Mouse (Mus musculus): ENCODE data around the gene Bbs9. TPM values are rescaled to one million over a fixed set of nuclear protein-coding genes. Genes with fewer than 3 reads are reported as not detected.

The Bbs9 gene
- 7.1 and 11.2 TPM in 2 replicates for polyA plus RNA-seq (2015; fragmentation: Nextera tagmentation; extraction: Ambion mirVana)

DNA sequence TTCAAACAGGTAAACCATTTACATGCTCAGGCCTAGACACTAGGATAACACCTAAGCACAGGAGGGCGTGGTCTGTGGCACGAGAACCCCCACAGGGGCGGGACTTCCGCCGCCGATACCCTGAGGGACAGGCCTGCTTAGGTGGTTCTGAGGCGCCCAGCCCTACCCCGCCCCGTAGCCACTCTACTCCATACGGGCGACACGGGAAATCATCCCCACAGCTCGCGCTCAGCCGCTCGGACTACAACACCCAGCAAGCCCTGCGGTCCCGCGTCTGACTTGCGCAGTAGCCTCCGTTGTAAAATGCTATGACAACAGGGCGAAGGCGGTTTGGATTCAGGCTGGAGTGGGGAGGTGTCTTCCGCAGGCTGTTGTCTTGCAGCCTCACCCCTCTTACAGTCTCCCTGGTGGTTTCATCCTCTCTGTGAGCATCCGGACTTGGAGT lies at the start of gene Bbs9:
Bbs9 (plus strand) TSS at position 292 of the 445 bp plus-strand sequence.
- no peaks in the 10 kb centered on the region; the same call in 1 of the 2 replicates for H3K4me1 ChIP-seq (ENCODE audit: insufficient read depth, low read depth, low read length)
- ATAC-seq (peak; percentile 100), DNase-seq (ENCODE audit: low spot score) (peak; percentile 96)
- H3K27me3 ChIP-seq (replicated peaks; ENCODE audit: insufficient read depth, low read length): no peaks in the 10 kb centered on the region
- peak within 1 kb of the TSS; percentile 54 for H3K9ac ChIP-seq (replicated peaks; ENCODE audit: low read depth)
- no peaks in the 10 kb centered on the region for H3K36me3 ChIP-seq (ENCODE audit: insufficient read depth, low read length)
- TF ChIP-seq EP300 (IDR thresholded peaks at IDR 0.05) (no peak), CTCF (IDR thresholded peaks at IDR 0.05) (no peak)
- under 1% methylated on average over 25 of the region's 25 CpGs for WGBS
- H3K4me2 ChIP-seq (replicated peaks; ENCODE audit: low read depth, low read length): peak within 1 kb of the TSS; percentile 88
- H3K27ac ChIP-seq (ENCODE audit: low read length): peak within 1 kb of the TSS; percentile 75
- peak within 1 kb of the TSS; percentile 61 for H3K4me3 ChIP-seq (ENCODE audit: low read depth, low read length)
- no peaks in the 10 kb centered on the region for H3K9me3 ChIP-seq (ENCODE audit: low read length)

- ATAC-seq (no peak), DNase-seq (ENCODE audit: low spot score) (no peak)
- no peak overlapping the region for H3K27ac ChIP-seq (ENCODE audit: low read length)
- no peak overlapping the region for H3K4me2 ChIP-seq (replicated peaks; ENCODE audit: low read depth, low read length)
- no peaks in the 10 kb centered on the region for H3K9me3 ChIP-seq (ENCODE audit: low read length)
- TF ChIP-seq EP300 (IDR thresholded peaks at IDR 0.05) (no peak), CTCF (IDR thresholded peaks at IDR 0.05) (no peak)
- no peak overlapping the region for H3K4me3 ChIP-seq (ENCODE audit: low read depth, low read length)
- no peak overlapping the region for H3K9ac ChIP-seq (replicated peaks; ENCODE audit: low read depth)
- H3K36me3 ChIP-seq (ENCODE audit: insufficient read depth, low read length): no peaks in the 10 kb centered on the region
- no peaks in the 10 kb centered on the region for H3K27me3 ChIP-seq (replicated peaks; ENCODE audit: insufficient read depth, low read length)
- 59% methylated on average over 4 of the region's 4 CpGs for WGBS
- peaks cover 2% of the 10 kb centered on the region; the same call in 1 of the 2 replicates for H3K4me1 ChIP-seq (ENCODE audit: insufficient read depth, low read depth, low read length)
These were observed 47.4 kb upstream of the Bbs9 start for GRCm38 (mm10) chr9:22428028-22428665.

- Histone ChIP-seq H3K27me3 (replicated peaks; ENCODE audit: insufficient read depth, low read length) (no peaks in the 10 kb centered on the region), H3K4me3 (ENCODE audit: low read depth, low read length) (no peak overlapping the region), H3K4me2 (replicated peaks; ENCODE audit: low read depth, low read length) (no peak overlapping the region), H3K27ac (ENCODE audit: low read length) (no peak overlapping the region), H3K9ac (replicated peaks; ENCODE audit: low read depth) (no peak overlapping the region), H3K9me3 (ENCODE audit: low read length) (no peaks in the 10 kb centered on the region), H3K4me1 (ENCODE audit: insufficient read depth, low read depth, low read length) (peaks cover 2% of the 10 kb centered on the region; the same call in 1 of the 2 replicates), H3K36me3 (ENCODE audit: insufficient read depth, low read length) (no peaks in the 10 kb centered on the region)
- 80% methylated on average over 14 of the region's 14 CpGs for WGBS
- no peak for ATAC-seq
- TF ChIP-seq EP300 (IDR thresholded peaks at IDR 0.05): no peak
- TF ChIP-seq CTCF (IDR thresholded peaks at IDR 0.05): no peak
- DNase-seq (ENCODE audit: low spot score): no peak
These were observed 46.7 kb upstream of the Bbs9 start for GRCm38 (mm10) chr9:22428666-22429410.

- DNase-seq (ENCODE audit: low spot score) (peak; percentile 40), ATAC-seq (peak; percentile 48)
- H3K4me1 ChIP-seq (ENCODE audit: insufficient read depth, low read depth, low read length): peaks cover 2% of the 10 kb centered on the region; the same call in 1 of the 2 replicates
- no peaks in the 10 kb centered on the region for H3K27me3 ChIP-seq (replicated peaks; ENCODE audit: insufficient read depth, low read length)
- 33% methylated on average over 15 of the region's 15 CpGs for WGBS
- H3K27ac ChIP-seq (ENCODE audit: low read length): no peak overlapping the region
- no peak overlapping the region for H3K9ac ChIP-seq (replicated peaks; ENCODE audit: low read depth)
- TF ChIP-seq CTCF (IDR thresholded peaks at IDR 0.05) (no peak), EP300 (IDR thresholded peaks at IDR 0.05) (no peak)
- H3K4me3 ChIP-seq (ENCODE audit: low read depth, low read length): no peak overlapping the region
- no peaks in the 10 kb centered on the region for H3K36me3 ChIP-seq (ENCODE audit: insufficient read depth, low read length)
- no peaks in the 10 kb centered on the region for H3K9me3 ChIP-seq (ENCODE audit: low read length)
- 0 out of 2 replicates have a peak overlapping the region, but pooled peaks have one; percentile 11 for H3K4me2 ChIP-seq (replicated peaks; ENCODE audit: low read depth, low read length)
These were observed 45.8 kb upstream of the Bbs9 start for GRCm38 (mm10) chr9:22429533-22430241.

GRCm38 (mm10) chr9:22430315-22430840 lies 45.1 kb upstream of the Bbs9 start:
- 22% methylated on average over 5 of the region's 5 CpGs for WGBS
- no peaks in the 10 kb centered on the region for H3K36me3 ChIP-seq (ENCODE audit: insufficient read depth, low read length)
- peak; percentile 38 for DNase-seq (ENCODE audit: low spot score)
- ATAC-seq: peak; percentile 37
- no peak overlapping the region for H3K4me3 ChIP-seq (ENCODE audit: low read depth, low read length)
- no peak overlapping the region for H3K27ac ChIP-seq (ENCODE audit: low read length)
- no peaks in the 10 kb centered on the region for H3K27me3 ChIP-seq (replicated peaks; ENCODE audit: insufficient read depth, low read length)
- no peak overlapping the region for H3K9ac ChIP-seq (replicated peaks; ENCODE audit: low read depth)
- H3K9me3 ChIP-seq (ENCODE audit: low read length): no peaks in the 10 kb centered on the region
- H3K4me1 ChIP-seq (ENCODE audit: insufficient read depth, low read depth, low read length): peaks cover 2% of the 10 kb centered on the region; the same call in 1 of the 2 replicates
- TF ChIP-seq CTCF (IDR thresholded peaks at IDR 0.05) (no peak), EP300 (IDR thresholded peaks at IDR 0.05) (no peak)
- H3K4me2 ChIP-seq (replicated peaks; ENCODE audit: low read depth, low read length): 0 out of 2 replicates have a peak overlapping the region, but pooled peaks have one; percentile 11
